Mouse (Mus musculus): Measurements from ENCODE around the gene Itpr2. TPM values are rescaled to one million over a fixed set of nuclear protein-coding genes. Genes with fewer than 3 reads are reported as not detected.

The Itpr2 gene
- polyA plus RNA-seq, 1 experiment: 6.6 TPM

GRCm38 (mm10) chr6:146249096-146249495 lies 252.9 kb downstream of the Itpr2 start:
- H3K4me1 ChIP-seq (ENCODE audit: control insufficient read depth, insufficient read depth, low read length): no peaks in the 10 kb centered on the region
- no peak overlapping the region for H3K4me3 ChIP-seq (replicated peaks; ENCODE audit: insufficient read depth, low read depth, low read length)
- TF ChIP-seq POLR2A (IDR thresholded peaks at IDR 0.05; ENCODE audit: borderline replicate concordance, insufficient read depth, low read length) (no peak), CTCF (IDR thresholded peaks at IDR 0.05; ENCODE audit: borderline replicate concordance, insufficient read depth, low read depth, low read length) (no peak)
- 85% methylated on average over 6 of the region's 6 CpGs for WGBS
- no peaks in the 10 kb centered on the region for H3K27me3 ChIP-seq (ENCODE audit: control insufficient read depth, insufficient read depth, low read length)
- H3K27ac ChIP-seq (ENCODE audit: insufficient read depth, low read length): no peak overlapping the region
- DNase-seq: no peak

- no peak for DNase-seq
- TF ChIP-seq POLR2A (IDR thresholded peaks at IDR 0.05; ENCODE audit: borderline replicate concordance, insufficient read depth, low read length) (no peak), CTCF (IDR thresholded peaks at IDR 0.05; ENCODE audit: borderline replicate concordance, insufficient read depth, low read depth, low read length) (no peak)
- no peaks in the 10 kb centered on the region for H3K27me3 ChIP-seq (ENCODE audit: control insufficient read depth, insufficient read depth, low read length)
- no peak overlapping the region for H3K4me3 ChIP-seq (replicated peaks; ENCODE audit: insufficient read depth, low read depth, low read length)
- WGBS: 89% methylated on average over 2 of the region's 2 CpGs
- no peaks in the 10 kb centered on the region for H3K4me1 ChIP-seq (ENCODE audit: control insufficient read depth, insufficient read depth, low read length)
- H3K27ac ChIP-seq (ENCODE audit: insufficient read depth, low read length): no peak overlapping the region
Measured at GRCm38 (mm10) chr6:146248341-146248740, 253.7 kb downstream of the Itpr2 start.

GRCm38 (mm10) chr6:146247906-146248305 lies 254.1 kb downstream of the Itpr2 start:
- Histone ChIP-seq H3K4me3 (replicated peaks; ENCODE audit: insufficient read depth, low read depth, low read length) (no peak overlapping the region), H3K27me3 (ENCODE audit: control insufficient read depth, insufficient read depth, low read length) (no peaks in the 10 kb centered on the region), H3K4me1 (ENCODE audit: control insufficient read depth, insufficient read depth, low read length) (no peaks in the 10 kb centered on the region), H3K27ac (ENCODE audit: insufficient read depth, low read length) (no peak overlapping the region)
- TF ChIP-seq CTCF (IDR thresholded peaks at IDR 0.05; ENCODE audit: borderline replicate concordance, insufficient read depth, low read depth, low read length): no peak
- no peak for TF ChIP-seq POLR2A (IDR thresholded peaks at IDR 0.05; ENCODE audit: borderline replicate concordance, insufficient read depth, low read length)
- WGBS: 70% methylated on average over 1 of the region's 1 CpGs
- no peak for DNase-seq

- H3K4me3 ChIP-seq (replicated peaks; ENCODE audit: insufficient read depth, low read depth, low read length): no peak overlapping the region
- 88% methylated on average over 6 of the region's 6 CpGs for WGBS
- H3K4me1 ChIP-seq (ENCODE audit: control insufficient read depth, insufficient read depth, low read length): no peaks in the 10 kb centered on the region
- TF ChIP-seq POLR2A (IDR thresholded peaks at IDR 0.05; ENCODE audit: borderline replicate concordance, insufficient read depth, low read length) (no peak), CTCF (IDR thresholded peaks at IDR 0.05; ENCODE audit: borderline replicate concordance, insufficient read depth, low read depth, low read length) (no peak)
- H3K27ac ChIP-seq (ENCODE audit: insufficient read depth, low read length): no peak overlapping the region
- DNase-seq: no peak
- H3K27me3 ChIP-seq (ENCODE audit: control insufficient read depth, insufficient read depth, low read length): no peaks in the 10 kb centered on the region
Measured at GRCm38 (mm10) chr6:146246368-146246767, 255.7 kb downstream of the Itpr2 start.

GRCm38 (mm10) chr6:146245888-146246287 lies 256.1 kb downstream of the Itpr2 start:
- whole genome bisulfite sequencing: 92% methylated on average over 9 of the region's 9 CpGs
- TF ChIP-seq POLR2A (IDR thresholded peaks at IDR 0.05; ENCODE audit: borderline replicate concordance, insufficient read depth, low read length) (no peak), CTCF (IDR thresholded peaks at IDR 0.05; ENCODE audit: borderline replicate concordance, insufficient read depth, low read depth, low read length) (no peak)
- Histone ChIP-seq H3K27ac (ENCODE audit: insufficient read depth, low read length) (no peak overlapping the region), H3K27me3 (ENCODE audit: control insufficient read depth, insufficient read depth, low read length) (no peaks in the 10 kb centered on the region), H3K4me3 (replicated peaks; ENCODE audit: insufficient read depth, low read depth, low read length) (no peak overlapping the region), H3K4me1 (ENCODE audit: control insufficient read depth, insufficient read depth, low read length) (no peaks in the 10 kb centered on the region)
- DNase-seq: no peak

- no peak for TF ChIP-seq POLR2A (IDR thresholded peaks at IDR 0.05; ENCODE audit: borderline replicate concordance, insufficient read depth, low read length)
- TF ChIP-seq CTCF (IDR thresholded peaks at IDR 0.05; ENCODE audit: borderline replicate concordance, insufficient read depth, low read depth, low read length): no peak
- no peak overlapping the region for H3K4me3 ChIP-seq (replicated peaks; ENCODE audit: insufficient read depth, low read depth, low read length)
- H3K27me3 ChIP-seq (ENCODE audit: control insufficient read depth, insufficient read depth, low read length): no peaks in the 10 kb centered on the region
- no peak overlapping the region for H3K27ac ChIP-seq (ENCODE audit: insufficient read depth, low read length)
- no peaks in the 10 kb centered on the region for H3K4me1 ChIP-seq (ENCODE audit: control insufficient read depth, insufficient read depth, low read length)
- DNase-seq: no peak
- 78% methylated on average over 5 of the region's 5 CpGs for WGBS
Measured at GRCm38 (mm10) chr6:146243068-146243467, 259.0 kb downstream of the Itpr2 start.

GRCm38 (mm10) chr6:146241336-146241735 lies 260.7 kb downstream of the Itpr2 start:
- Histone ChIP-seq H3K4me1 (ENCODE audit: control insufficient read depth, insufficient read depth, low read length) (no peaks in the 10 kb centered on the region), H3K27ac (ENCODE audit: insufficient read depth, low read length) (no peak overlapping the region), H3K27me3 (ENCODE audit: control insufficient read depth, insufficient read depth, low read length) (no peaks in the 10 kb centered on the region), H3K4me3 (replicated peaks; ENCODE audit: insufficient read depth, low read depth, low read length) (no peak overlapping the region)
- TF ChIP-seq CTCF (IDR thresholded peaks at IDR 0.05; ENCODE audit: borderline replicate concordance, insufficient read depth, low read depth, low read length) (no peak), POLR2A (IDR thresholded peaks at IDR 0.05; ENCODE audit: borderline replicate concordance, insufficient read depth, low read length) (no peak)
- DNase-seq: no peak
- 84% methylated on average over 3 of the region's 3 CpGs for WGBS

- TF ChIP-seq CTCF (IDR thresholded peaks at IDR 0.05; ENCODE audit: borderline replicate concordance, insufficient read depth, low read depth, low read length) (no peak), POLR2A (IDR thresholded peaks at IDR 0.05; ENCODE audit: borderline replicate concordance, insufficient read depth, low read length) (no peak)
- DNase-seq: no peak
- WGBS: 48% methylated on average over 3 of the region's 3 CpGs
- no peaks in the 10 kb centered on the region; the same call in 1 of the 2 replicates for H3K4me1 ChIP-seq (ENCODE audit: control insufficient read depth, insufficient read depth, low read length)
- no peaks in the 10 kb centered on the region for H3K27me3 ChIP-seq (ENCODE audit: control insufficient read depth, insufficient read depth, low read length)
- H3K4me3 ChIP-seq (replicated peaks; ENCODE audit: insufficient read depth, low read depth, low read length): no peak overlapping the region
- H3K27ac ChIP-seq (ENCODE audit: insufficient read depth, low read length): no peak overlapping the region
Measured at GRCm38 (mm10) chr6:146235165-146235564, 266.9 kb downstream of the Itpr2 start.

Measured in cerebellum, adult 2 months (tissue).